Mouse (Mus musculus) G1E (cell line): ENCODE results near the gene D630023F18Rik.

Source experiments
- CTCF ChIP-seq: IDR thresholded peaks from 2 replicates; pipeline ENCODE4 v1.5.1; 2012; ENCODE audit warnings: low read depth, low read length, inconsistent platforms, mixed read lengths
- GATA1 ChIP-seq: IDR thresholded peaks from 2 replicates; pipeline ENCODE4 v1.6.1; 2012; ENCODE audit warnings: borderline replicate concordance, low read length, inconsistent platforms, mixed read lengths
- GATA2 ChIP-seq: IDR thresholded peaks from 2 replicates; pipeline ENCODE4 v1.6.1; 2012; ENCODE audit warnings: low read depth, low read length, inconsistent platforms, borderline replicate concordance
- POLR2AphosphoS5 ChIP-seq: IDR thresholded peaks from 2 replicates; pipeline ENCODE4 v1.6.1; 2012; ENCODE audit warnings: low read depth, low read length, inconsistent platforms; ENCODE audit not compliant: insufficient replicate concordance
- TAL1 ChIP-seq: conservative IDR thresholded peaks from 2 replicates; pipeline ENCODE4 v1.6.1; 2012; ENCODE audit warnings: low read depth, low read length, inconsistent platforms, mixed read lengths

DNA sequence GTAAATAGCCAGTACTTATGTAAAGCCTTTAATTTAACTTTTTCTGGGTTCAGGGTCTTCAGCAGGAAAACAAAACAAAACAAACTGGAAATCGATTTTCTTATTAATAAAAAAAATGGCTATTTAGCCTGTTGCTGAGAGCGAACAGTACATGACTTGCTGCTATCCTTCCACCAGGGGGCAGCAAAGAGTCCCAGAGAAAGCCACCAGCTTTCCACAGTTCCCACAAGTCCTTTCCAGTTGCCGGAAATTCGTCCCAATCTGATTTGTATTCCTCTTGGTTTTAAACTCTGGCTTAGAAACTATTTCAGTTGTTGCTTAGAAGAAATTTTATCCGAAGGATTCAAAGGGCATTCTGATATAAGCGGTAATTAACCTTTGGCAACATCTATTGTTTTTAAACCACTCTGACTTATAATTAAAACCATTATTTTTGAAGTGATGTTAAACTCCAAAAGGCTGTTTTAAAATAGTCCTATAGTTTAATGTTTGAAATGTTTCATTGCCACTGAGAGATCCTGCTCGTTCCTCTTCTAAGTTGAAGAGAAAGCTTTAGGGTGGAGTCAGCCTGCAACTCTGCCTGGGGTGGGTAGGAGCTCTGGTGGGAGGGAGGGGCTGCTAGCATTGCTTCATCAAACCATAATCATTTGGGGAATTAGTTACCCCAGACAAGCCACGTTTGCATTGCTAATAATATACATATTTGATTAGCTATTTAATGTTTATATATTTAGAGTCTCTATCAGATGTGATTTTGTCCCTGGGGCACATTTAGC, 10.8 kb downstream of the D630023F18Rik start:
- TF ChIP-seq GATA2: no peak
- TF ChIP-seq CTCF: peak; percentile 83
- no peak for TF ChIP-seq TAL1
- TF ChIP-seq POLR2AphosphoS5: no peak
- TF ChIP-seq GATA1: no peak
